Mouse (Mus musculus): Measurements from ENCODE around the gene Npff. TPM values are rescaled to one million over a fixed set of nuclear protein-coding genes. Genes with fewer than 3 reads are reported as not detected.

The Npff gene
- total and polyA plus RNA-seq, 3 experiments: 1.8 to 5.5 TPM; not detected in 1

DNA sequence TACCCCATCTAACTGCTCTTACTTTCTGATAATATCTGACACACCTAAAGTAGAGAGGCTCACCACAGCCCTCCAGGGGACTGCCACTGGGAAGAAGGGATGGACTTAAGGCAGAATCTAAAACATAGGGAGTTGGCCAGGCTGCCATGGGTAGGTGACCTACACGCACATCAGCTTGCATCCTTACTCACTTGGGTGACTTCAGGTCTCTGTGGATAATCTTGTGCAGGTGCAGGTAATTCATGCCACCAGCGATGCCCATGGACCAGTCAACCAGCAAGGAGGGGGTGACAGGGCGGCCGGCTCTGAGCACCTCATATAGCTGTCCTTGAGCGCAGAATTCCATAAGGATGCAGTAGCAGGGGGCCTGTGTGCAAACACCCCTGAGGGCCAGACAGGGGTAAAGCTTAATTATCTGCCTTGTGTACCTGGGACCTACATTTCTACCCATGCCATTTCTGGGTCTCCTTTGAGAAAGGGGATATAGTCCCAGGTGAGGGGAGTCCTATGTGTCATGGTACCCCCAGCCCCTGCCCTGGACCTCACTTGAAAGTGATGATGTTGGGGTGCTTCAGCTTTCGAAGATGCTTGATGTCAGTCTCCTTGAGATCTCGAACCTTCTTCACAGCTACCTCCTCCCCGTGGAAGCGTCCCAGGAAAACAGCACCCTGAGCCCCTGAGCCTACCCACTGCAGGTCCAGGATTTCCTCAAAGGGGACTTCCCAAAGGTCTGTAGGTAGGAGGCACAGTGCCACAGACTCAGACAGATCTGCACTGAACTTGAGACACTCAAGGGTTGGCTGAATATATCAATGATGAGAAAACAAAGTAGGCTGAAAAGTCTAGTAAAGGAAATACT is 20.6 kb downstream of the Npff start:
- no peak overlapping the region for H3K9ac ChIP-seq (ENCODE audit: control insufficient read depth, low read depth, low read length, poor library complexity, severe bottlenecking)
- TF ChIP-seq ZNF384 (IDR thresholded peaks at IDR 0.05; ENCODE audit: low read depth, low read length): no peak
- TF ChIP-seq KAT2A (conservative IDR thresholded peaks at IDR 0.05; ENCODE audit: low read depth, low read length): peak; percentile 21; the same call in 1 of the 2 replicates
- TF ChIP-seq POLR2AphosphoS2 (IDR thresholded peaks at IDR 0.05; ENCODE audit: low read length): peak; percentile 53
- peak in 1 of 2 experiments; percentile 48; a peak in 1 of 4 replicates for TF ChIP-seq POLR2A (IDR thresholded peaks at IDR 0.05; ENCODE audit: control insufficient read depth in 1 of 2, insufficient read depth in 1 of 2, low read depth in 1 of 2, low read length in 2 of 2, poor library complexity in 1 of 2)
- H3K4me3 ChIP-seq (ENCODE audit: control insufficient read depth in 1 of 2, insufficient read depth in 1 of 2, low read depth in 2 of 2, low read length in 2 of 2): no peak overlapping the region
- peaks cover 21 to 24% of the 10 kb centered on the region in 2 experiments for H3K36me3 ChIP-seq (ENCODE audit: control insufficient read depth in 1 of 2, insufficient read depth in 2 of 2, low read length in 2 of 2)
- no peaks in the 10 kb centered on the region for H3K79me2 ChIP-seq (ENCODE audit: control insufficient read depth, insufficient read depth, low read length, poor library complexity)
- no peaks in the 10 kb centered on the region for H3K27me3 ChIP-seq (ENCODE audit: control insufficient read depth in 1 of 2, insufficient read depth in 2 of 2, low read length in 2 of 2)
- no peak for DNase-seq (ENCODE audit: low read depth, low spot score)
- no peak overlapping the region for H3K27ac ChIP-seq (ENCODE audit: control insufficient read depth, low read depth, low read length)
- peaks cover 13 to 15% of the 10 kb centered on the region in 2 experiments for H3K4me1 ChIP-seq (ENCODE audit: control insufficient read depth in 1 of 2, insufficient read depth in 2 of 2, low read length in 2 of 2)
- no peaks in the 10 kb centered on the region for H3K9me3 ChIP-seq (replicated peaks; ENCODE audit: insufficient read depth, low read length)

DNA sequence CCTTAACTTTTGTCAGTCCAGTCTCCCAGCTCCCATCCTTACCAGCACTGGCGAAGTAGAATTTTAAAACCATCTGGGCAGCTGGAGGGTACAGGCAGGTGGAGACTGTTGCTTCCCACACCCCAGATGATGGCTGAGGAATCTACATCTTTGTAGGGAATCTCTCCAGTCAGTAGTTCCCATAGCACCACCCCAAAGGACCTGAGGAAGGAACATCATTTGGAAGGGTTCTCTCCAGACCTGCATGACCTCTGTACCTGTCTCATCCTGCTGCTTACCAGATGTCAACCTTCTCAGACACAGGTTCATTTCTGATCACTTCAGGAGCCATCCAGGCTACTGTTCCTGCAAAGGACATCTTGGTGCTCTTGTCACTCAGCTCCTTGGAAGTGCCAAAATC is 21.3 kb downstream of the Npff start, which contains the start of gene Gm10337:
Gm10337 (plus strand) TSS at position 276 of the 400 bp plus-strand sequence.
- peaks cover 27 to 29% of the 10 kb centered on the region in 2 experiments for H3K36me3 ChIP-seq (ENCODE audit: control insufficient read depth in 1 of 2, insufficient read depth in 2 of 2, low read length in 2 of 2)
- DNase-seq (ENCODE audit: low read depth, low spot score): no peak
- H3K4me3 ChIP-seq (ENCODE audit: control insufficient read depth in 1 of 2, insufficient read depth in 1 of 2, low read depth in 2 of 2, low read length in 2 of 2): no peak within 1 kb of the TSS
- no peak within 1 kb of the TSS for H3K27ac ChIP-seq (ENCODE audit: control insufficient read depth, low read depth, low read length)
- peaks cover 18 to 20% of the 10 kb centered on the region in 2 experiments for H3K4me1 ChIP-seq (ENCODE audit: control insufficient read depth in 1 of 2, insufficient read depth in 2 of 2, low read length in 2 of 2)
- H3K9ac ChIP-seq (ENCODE audit: control insufficient read depth, low read depth, low read length, poor library complexity, severe bottlenecking): no peak within 1 kb of the TSS
- no peaks in the 10 kb centered on the region for H3K9me3 ChIP-seq (replicated peaks; ENCODE audit: insufficient read depth, low read length)
- H3K27me3 ChIP-seq (ENCODE audit: control insufficient read depth in 1 of 2, insufficient read depth in 2 of 2, low read length in 2 of 2): no peaks in the 10 kb centered on the region
- TF ChIP-seq KAT2A (conservative IDR thresholded peaks at IDR 0.05; ENCODE audit: low read depth, low read length) (no peak), POLR2AphosphoS2 (IDR thresholded peaks at IDR 0.05; ENCODE audit: low read length) (peak; percentile 29; the same call in 1 of the 2 replicates), POLR2AphosphoS5 (IDR thresholded peaks at IDR 0.05; ENCODE audit: borderline replicate concordance, low read depth, low read length) (peak; percentile 48; the same call in 1 of the 2 replicates)
- H3K79me2 ChIP-seq (ENCODE audit: control insufficient read depth, insufficient read depth, low read length, poor library complexity): no peaks in the 10 kb centered on the region

DNA sequence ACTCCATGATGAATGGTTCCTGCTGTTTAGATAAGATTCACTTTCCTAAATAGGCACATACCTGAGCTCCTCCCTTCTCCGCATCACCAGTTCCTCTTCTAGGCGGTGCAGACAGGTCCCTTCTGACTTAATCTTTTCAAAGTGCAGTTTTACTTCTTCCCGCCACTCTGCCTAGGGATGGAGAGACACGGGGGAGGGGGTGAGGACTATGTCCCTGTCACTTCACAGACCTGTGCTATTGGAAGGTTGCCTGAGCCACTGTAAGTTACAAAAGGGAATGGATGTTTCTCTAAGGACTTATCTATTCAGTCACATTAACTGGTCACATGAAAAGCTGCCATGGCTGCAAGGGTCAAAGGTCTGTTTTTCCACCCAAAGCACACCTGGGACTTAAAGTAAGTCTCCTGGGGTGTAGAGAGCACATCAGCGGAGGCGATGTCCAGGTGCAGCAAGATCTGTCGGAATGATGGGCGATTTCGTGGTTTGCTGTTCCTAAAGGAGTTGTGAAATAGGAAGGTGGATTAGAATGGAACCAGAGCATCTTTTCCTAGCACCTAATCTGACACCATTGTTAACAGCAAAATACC is 22.4 kb downstream of the Npff start:
- peaks cover 38 to 40% of the 10 kb centered on the region in 2 experiments for H3K36me3 ChIP-seq (ENCODE audit: control insufficient read depth in 1 of 2, insufficient read depth in 2 of 2, low read length in 2 of 2)
- no peaks in the 10 kb centered on the region for H3K9me3 ChIP-seq (replicated peaks; ENCODE audit: insufficient read depth, low read length)
- H3K27ac ChIP-seq (ENCODE audit: control insufficient read depth, low read depth, low read length): no peak overlapping the region
- no peak overlapping the region for H3K4me3 ChIP-seq (ENCODE audit: control insufficient read depth in 1 of 2, insufficient read depth in 1 of 2, low read depth in 2 of 2, low read length in 2 of 2)
- peak; percentile 55 for DNase-seq (ENCODE audit: low read depth, low spot score)
- peaks cover 20 to 30% of the 10 kb centered on the region in 2 experiments for H3K4me1 ChIP-seq (ENCODE audit: control insufficient read depth in 1 of 2, insufficient read depth in 2 of 2, low read length in 2 of 2)
- H3K9ac ChIP-seq (ENCODE audit: control insufficient read depth, low read depth, low read length, poor library complexity, severe bottlenecking): no peak overlapping the region
- no peaks in the 10 kb centered on the region for H3K79me2 ChIP-seq (ENCODE audit: control insufficient read depth, insufficient read depth, low read length, poor library complexity)
- TF ChIP-seq POLR2A (IDR thresholded peaks at IDR 0.05; ENCODE audit: control insufficient read depth in 1 of 2, insufficient read depth in 1 of 2, low read depth in 1 of 2, low read length in 2 of 2, poor library complexity in 1 of 2): peak in 1 of 2 experiments; percentile 53; a peak in 2 of 4 replicates
- TF ChIP-seq JUND (IDR thresholded peaks at IDR 0.05; ENCODE audit: low read depth, low read length): no peak
- no peaks in the 10 kb centered on the region for H3K27me3 ChIP-seq (ENCODE audit: control insufficient read depth in 1 of 2, insufficient read depth in 2 of 2, low read length in 2 of 2)

All from MEL (cell line).